In the genomic region with DNA sequence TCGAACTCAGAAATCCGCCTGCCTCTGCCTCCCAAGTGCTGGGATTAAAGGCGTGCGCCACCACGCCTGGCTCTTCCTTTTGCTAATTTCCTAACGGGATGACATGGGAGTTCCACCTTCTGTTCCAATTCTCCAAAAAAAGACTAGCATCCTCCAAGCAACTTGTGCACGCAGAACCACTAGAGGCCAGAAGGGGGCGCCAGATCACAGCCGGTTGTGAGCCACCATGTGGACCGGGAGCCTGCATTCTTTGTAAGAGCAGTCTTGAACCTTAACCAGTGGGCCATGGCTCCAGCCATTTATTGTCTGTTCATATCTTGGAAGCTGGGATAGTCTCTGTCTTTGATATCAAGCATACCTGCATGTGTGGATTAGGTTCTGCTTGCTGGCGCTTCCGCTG, we compare ENCODE assay signal across 7 mouse cellular contexts. TPM values are rescaled to one million over a fixed set of nuclear protein-coding genes. Genes with fewer than 3 reads are reported as not detected.
DNase-seq lines count a peak whose midpoint lies in the region; ATAC-seq and TF ChIP-seq lines count a peak whose summit lies in the region.

No protein-coding gene starts in this region.

- no peak for ATAC-seq in kidney, postnatal 0 days (replicated peaks; ENCODE audit: low FRiP score, low read depth)
- ATAC-seq in liver, embryonic 11.5 days (replicated peaks; ENCODE audit: low FRiP score) = no peak

- H3K36me3 ChIP-seq in kidney, postnatal 0 days (ENCODE audit: insufficient read depth, low read length) = no peaks in the 10 kb centered on the region
- no peaks in the 10 kb centered on the region for H3K36me3 ChIP-seq in liver, embryonic 11.5 days (ENCODE audit: control insufficient read depth, insufficient read depth, low read length)

- no peak overlapping the region for H3K4me2 ChIP-seq in kidney, postnatal 0 days (ENCODE audit: low read length)
- H3K4me2 ChIP-seq in liver, embryonic 11.5 days = no peak overlapping the region

- H3K9ac ChIP-seq in kidney, postnatal 0 days (ENCODE audit: low read depth, low read length) = no peak overlapping the region
- no peak overlapping the region for H3K9ac ChIP-seq in liver, embryonic 11.5 days (ENCODE audit: low read depth, low read length)

- H3K9me3 ChIP-seq in kidney, postnatal 0 days (replicated peaks; ENCODE audit: low read length) = no peaks in the 10 kb centered on the region
- H3K9me3 ChIP-seq in liver, embryonic 11.5 days (ENCODE audit: control insufficient read depth, low read length) = no peaks in the 10 kb centered on the region

- H3K4me3 ChIP-seq in kidney, postnatal 0 days (replicated peaks; ENCODE audit: low read depth, low read length) = no peak overlapping the region
- no peak overlapping the region for H3K4me3 ChIP-seq in liver, embryonic 11.5 days (ENCODE audit: low read depth, low read length)

- WGBS in kidney, postnatal 0 days = 22% methylated on average over 12 of the region's 12 CpGs
- WGBS in liver, embryonic 11.5 days = 15% methylated on average over 12 of the region's 12 CpGs

- peaks cover 15% of the 10 kb centered on the region for H3K4me1 ChIP-seq in kidney, postnatal 0 days (replicated peaks; ENCODE audit: insufficient read depth, low read length)
- H3K4me1 ChIP-seq in liver, embryonic 11.5 days (replicated peaks; ENCODE audit: control insufficient read depth, insufficient read depth, low read length) = peaks cover 33% of the 10 kb centered on the region

- peaks cover 55% of the 10 kb centered on the region for H3K27me3 ChIP-seq in kidney, postnatal 0 days (ENCODE audit: insufficient read depth, low read length)
- peaks cover 84% of the 10 kb centered on the region for H3K27me3 ChIP-seq in liver, embryonic 11.5 days (replicated peaks; ENCODE audit: control insufficient read depth, insufficient read depth, low read length)

- no peak overlapping the region for H3K27ac ChIP-seq in kidney, postnatal 0 days
- no peak overlapping the region for H3K27ac ChIP-seq in liver, embryonic 11.5 days (ENCODE audit: low read depth, low read length)

- DNase-seq in A20 (ENCODE audit: low read depth, low spot score) = peak; percentile 75
- peak; percentile 92 for DNase-seq in ES-CJ7 (ENCODE audit: low read depth, low spot score)
- DNase-seq in c-Kit-positive CD71-positive TER-119-positive erythroid progenitor cells, embryonic 14.5 days (ENCODE audit: low spot score) = peak; percentile 76
- peak; percentile 80 to 85 for DNase-seq in frontal cortex, postnatal 25 days (ENCODE audit: low spot score in 2 of 2)
- peak; percentile 84 for DNase-seq in kidney, postnatal 0 days (ENCODE audit: low spot score)
- DNase-seq in liver, embryonic 11.5 days (ENCODE audit: low spot score) = peak; percentile 73
- DNase-seq in right cerebral cortex, postnatal 25 days = peak; percentile 78

- peak; percentile 97 for TF ChIP-seq CTCF in kidney, postnatal 0 days (IDR thresholded peaks at IDR 0.05; ENCODE audit: low read depth)

RNA-seq across cellular contexts. Expression of gene Amn, which starts 1.5 kb away (rescaled TPM):
- 123 and 145 TPM in 2 replicates for polyA plus RNA-seq in kidney, postnatal 0 days (2015; fragmentation: Nextera tagmentation; extraction: Ambion mirVana)
- polyA plus RNA-seq in liver, embryonic 11.5 days (2014; fragmentation: Nextera tagmentation; extraction: Ambion mirVana) = 1.0 and 1.7 TPM in 2 replicates

Comparison
In these comparisons a context has a peak if more than half of its experiments do, and no peak if none do; other contexts are left out.
1. RNA of gene Amn, which starts 1.5 kb away (polyA plus RNA-seq): 123 to 145 TPM in kidney, postnatal 0 days; 1.0 to 1.7 TPM in liver, embryonic 11.5 days; every median in the first group is over 10 times any median in the second.
2. Peak in every context shown above with its lines, with median percentiles within 50 percentile points of each other: DNase-seq.